Mouse (Mus musculus): Measurements from ENCODE around the gene Atp2b4.

- TF ChIP-seq CTCF (IDR thresholded peaks at IDR 0.05; ENCODE audit: low read depth): no peak
- no peak for TF ChIP-seq EP300 (IDR thresholded peaks at IDR 0.05; ENCODE audit: low read depth)
These were observed 89.9 kb downstream of the Atp2b4 start for GRCm38 (mm10) chr1:133710895-133711294.
